In genomic region chr7:37006921-37007320, GRCm38 (mm10) we compare ENCODE assay signal across 16 mouse cellular contexts.
A peak's percentile ranks its signal among the peaks of the same experiment; 100 is the strongest.
DNase-seq lines count a peak whose midpoint lies in the region; ATAC-seq and TF ChIP-seq lines count a peak whose summit lies in the region.
"Had no signal": no experiment of that assay in that cellular context is flagged by ENCODE, and none has a peak within 500 bp of the region (broad histone marks: within the 10 kb centered on the region; RNA-seq: fewer than 3 reads in every experiment).

No protein-coding gene starts in this region.

- no peak for TF ChIP-seq CTCF in lung, postnatal 0 days (IDR thresholded peaks at IDR 0.05)
- TF ChIP-seq CTCF in lung, adult 2 months (IDR thresholded peaks at IDR 0.05; ENCODE audit: insufficient read depth, low read length): no peak
- no peak for TF ChIP-seq CTCF in intestine, postnatal 0 days (IDR thresholded peaks at IDR 0.05; ENCODE audit: low read depth)

- H3K36me3 ChIP-seq in heart, embryonic 10.5 days: no peaks in the 10 kb centered on the region
- H3K36me3 ChIP-seq in lung, postnatal 0 days (ENCODE audit: insufficient read depth, low read length): no peaks in the 10 kb centered on the region
- H3K36me3 ChIP-seq in intestine, postnatal 0 days (ENCODE audit: control insufficient read depth, insufficient read depth): no peaks in the 10 kb centered on the region
- H3K36me3 ChIP-seq: G1E; heart, embryonic 13.5 days; liver, embryonic 15.5 days had no signal

- no peak for TF ChIP-seq EP300 in lung, postnatal 0 days (IDR thresholded peaks at IDR 0.05)

- no peak overlapping the region for H3K27ac ChIP-seq in heart, embryonic 10.5 days
- H3K27ac ChIP-seq in lung, postnatal 0 days (ENCODE audit: low read length): no peak overlapping the region
- no peak overlapping the region for H3K27ac ChIP-seq in intestine, postnatal 0 days (ENCODE audit: low read depth, low read length)
- H3K27ac ChIP-seq: heart, embryonic 13.5 days; hindbrain, embryonic 14.5 days; liver, embryonic 15.5 days had no signal

- no peak for ATAC-seq in lung, postnatal 0 days
- ATAC-seq in intestine, postnatal 0 days: no peak
- ATAC-seq: forebrain, embryonic 16.5 days had no signal

- DNase-seq in heart, adult 9 months (ENCODE audit: low spot score in 2 of 2): peak; percentile 17 to 44
- no peak for DNase-seq in heart, embryonic 10.5 days (ENCODE audit: low spot score)
- DNase-seq in lung, postnatal 0 days (ENCODE audit: low spot score): peak; percentile 28
- no peak for DNase-seq in lung, adult 2 months
- peak; percentile 22 to 31 for DNase-seq in gastrocnemius, adult 8-10 months (ENCODE audit: low spot score in 2 of 2)
- DNase-seq in lung, postnatal 14 days: peak; percentile 15
- no peak for DNase-seq in urinary bladder, postnatal 14 days (ENCODE audit: low spot score)
- DNase-seq: adrenal gland, postnatal 14 days; cerebellum, postnatal 14 days; kidney, adult 8-10 months had no signal

- H3K9me3 ChIP-seq in heart, embryonic 10.5 days: no peaks in the 10 kb centered on the region
- H3K9me3 ChIP-seq in lung, postnatal 0 days (ENCODE audit: low read length): no peaks in the 10 kb centered on the region
- H3K9me3 ChIP-seq in intestine, postnatal 0 days (ENCODE audit: control insufficient read depth): no peaks in the 10 kb centered on the region
- H3K9me3 ChIP-seq: heart, embryonic 13.5 days; liver, embryonic 15.5 days had no signal

- H3K4me3 ChIP-seq in heart, embryonic 10.5 days: no peak overlapping the region
- H3K4me3 ChIP-seq in lung, postnatal 0 days (ENCODE audit: low read depth, low read length): no peak overlapping the region
- no peak overlapping the region for H3K4me3 ChIP-seq in lung, adult 2 months (replicated peaks; ENCODE audit: extremely low read depth, low read depth, low read length)
- no peak overlapping the region for H3K4me3 ChIP-seq in intestine, postnatal 0 days (ENCODE audit: low read depth, low read length)
- H3K4me3 ChIP-seq: heart, embryonic 13.5 days; liver, embryonic 15.5 days had no signal

- H3K4me1 ChIP-seq in heart, embryonic 10.5 days: 0 out of 2 replicates have a peak, but pooled peaks cover 5% of the 10 kb centered on the region
- H3K4me1 ChIP-seq in lung, postnatal 0 days (ENCODE audit: insufficient read depth, low read depth, low read length): no peaks in the 10 kb centered on the region
- peaks cover 6% of the 10 kb centered on the region; the same call in 1 of the 2 replicates for H3K4me1 ChIP-seq in lung, adult 2 months (ENCODE audit: control insufficient read depth, insufficient read depth, low read length)
- H3K4me1 ChIP-seq in intestine, postnatal 0 days (replicated peaks; ENCODE audit: control insufficient read depth, insufficient read depth, low read length): no peaks in the 10 kb centered on the region
- H3K4me1 ChIP-seq: liver, embryonic 15.5 days had no signal

- 75% methylated on average over 10 of the region's 10 CpGs for WGBS in heart, embryonic 10.5 days
- 56% methylated on average over 10 of the region's 10 CpGs for WGBS in lung, postnatal 0 days
- WGBS in lung, adult 2 months: 60% methylated on average over 10 of the region's 10 CpGs
- WGBS in intestine, postnatal 0 days: 65% methylated on average over 10 of the region's 10 CpGs

- no peak overlapping the region for H3K4me2 ChIP-seq in lung, postnatal 0 days (replicated peaks; ENCODE audit: low read depth, low read length)
- no peak overlapping the region for H3K4me2 ChIP-seq in intestine, postnatal 0 days (replicated peaks; ENCODE audit: low read depth)
- H3K4me2 ChIP-seq: heart, embryonic 13.5 days; hindbrain, embryonic 14.5 days; liver, embryonic 15.5 days had no signal

- H3K27me3 ChIP-seq in heart, embryonic 10.5 days (ENCODE audit: insufficient read depth, poor library complexity, severe bottlenecking): no peaks in the 10 kb centered on the region
- H3K27me3 ChIP-seq in lung, postnatal 0 days (replicated peaks; ENCODE audit: insufficient read depth, low read length): no peaks in the 10 kb centered on the region
- no peaks in the 10 kb centered on the region for H3K27me3 ChIP-seq in intestine, postnatal 0 days (replicated peaks; ENCODE audit: control insufficient read depth, insufficient read depth, low read length)
- H3K27me3 ChIP-seq: heart, embryonic 13.5 days; liver, embryonic 15.5 days had no signal

- no peak overlapping the region for H3K9ac ChIP-seq in lung, postnatal 0 days (replicated peaks; ENCODE audit: low read depth)
- no peak overlapping the region for H3K9ac ChIP-seq in intestine, postnatal 0 days (ENCODE audit: low read depth, low read length)
- H3K9ac ChIP-seq: heart, embryonic 13.5 days; hindbrain, embryonic 14.5 days; liver, embryonic 15.5 days had no signal

- no peak for TF ChIP-seq POLR2A in lung, adult 2 months (IDR thresholded peaks at IDR 0.05; ENCODE audit: borderline replicate concordance, extremely low read depth, low read depth, low read length)

Comparison
In these comparisons a context has a peak if more than half of its experiments do, and no peak if none do; other contexts are left out.
1. DNase-seq: peak in heart, adult 9 months (2 of 2), lung, postnatal 0 days (single experiment), gastrocnemius, adult 8-10 months (2 of 2) and lung, postnatal 14 days (single experiment); none in heart, embryonic 10.5 days (single experiment), lung, adult 2 months (single experiment) and urinary bladder, postnatal 14 days (single experiment).